Mouse (Mus musculus) heart, adult 2 months (tissue): ENCODE data around the gene Irf8.

Experiments
- CTCF ChIP-seq: fragments of 200-600 bp; IDR thresholded peaks from 2 replicates; pipeline ENCODE4 v1.8.1; 2022; ENCODE audit warnings: antibody characterized with exemption, mild to moderate bottlenecking, moderate library complexity
- POLR2A ChIP-seq: fragments of 200-500 bp; IDR thresholded peaks from 2 replicates; pipeline ENCODE4 v1.6.1; 2011; ENCODE audit warnings: mild to moderate bottlenecking, low read depth, low read length, control low read depth; ENCODE audit not compliant: insufficient read depth

DNA sequence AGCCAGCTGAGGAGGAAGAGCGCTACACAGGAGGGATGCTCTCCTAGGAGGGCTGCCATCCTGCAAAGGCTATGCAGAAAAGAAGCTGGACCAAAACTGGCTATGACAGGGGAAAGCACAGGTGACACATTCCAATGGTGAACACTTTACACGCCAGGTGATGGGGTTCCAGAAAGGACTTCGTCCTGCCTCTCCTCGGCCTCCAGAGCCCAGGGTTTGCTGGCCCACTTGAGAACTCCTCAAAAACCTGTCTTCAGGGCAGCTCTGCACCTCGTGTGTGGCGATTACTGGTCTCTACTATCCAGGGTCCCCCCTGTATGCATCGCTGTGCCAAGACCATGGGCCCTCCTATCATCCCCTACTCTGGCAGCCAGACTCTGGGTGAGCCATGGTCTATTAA, 47.6 kb upstream of the Irf8 start:
- TF ChIP-seq CTCF (no peak), POLR2A (no peak)
